Mouse (Mus musculus) brown adipose tissue, adult 24 weeks (tissue): Measurements from ENCODE around the gene Dnal1. TPM values are rescaled to one million over a fixed set of nuclear protein-coding genes. Genes with fewer than 3 reads are reported as not detected.
A peak's percentile ranks its signal among the peaks of the same experiment; 100 is the strongest.
"Not testable (repeated sequence)": the region's sequence is repeated elsewhere in the genome, so short reads cannot be mapped to it uniquely, and the experiment has no call there.

ENCODE experiments used
- H3K27ac ChIP-seq: fragments of 200-500 bp; replicated peaks from 2 replicates; pipeline ENCODE4 v1.5.1; 2012; ENCODE audit warnings: low read depth, mild to moderate bottlenecking, low read length
- H3K4me1 ChIP-seq: fragments of 200-500 bp; 2 replicates; pipeline ENCODE4 v1.6.1; 2012; ENCODE audit warnings: low read length, mixed read lengths; ENCODE audit not compliant: control insufficient read depth, insufficient read depth, insufficient read length
- H3K4me3 ChIP-seq: fragments of 200-500 bp; 2 replicates; pipeline ENCODE4 v1.5.1; 2012; ENCODE audit warnings: low read depth, mild to moderate bottlenecking, low read length, moderate library complexity; ENCODE audit not compliant: insufficient read depth
- polyA plus RNA-seq: library from polyadenylated mRNA; stranded (reverse); fragments of >200 nt; gene quantifications from 2 replicates; pipeline ENCODE4 v1.2.4, GENCODE M21; 2012; ENCODE audit not compliant: missing spikeins, insufficient read depth, insufficient read length

The Dnal1 gene
- polyA plus RNA-seq = 2.5 and 3.5 TPM in 2 replicates

- Histone ChIP-seq H3K27ac (no peak within 1 kb of the TSS), H3K4me3 (peak within 1 kb of the TSS; percentile 68), H3K4me1 (peaks cover 4% of the 10 kb centered on the region; the same call in 1 of the 2 replicates)
Observed at GRCm38 (mm10) chr12:84114153-84114994, at the start of gene Dnal1. Gene Dnal1, plus strand, starts transcription at chr12:84114366.

- H3K4me1 ChIP-seq = peaks cover 2% of the 10 kb centered on the region; the same call in 1 of the 2 replicates
- no peak overlapping the region for H3K4me3 ChIP-seq
- no peak overlapping the region for H3K27ac ChIP-seq
Observed at GRCm38 (mm10) chr12:84064621-84065020, 49.5 kb upstream of the Dnal1 start.

DNA sequence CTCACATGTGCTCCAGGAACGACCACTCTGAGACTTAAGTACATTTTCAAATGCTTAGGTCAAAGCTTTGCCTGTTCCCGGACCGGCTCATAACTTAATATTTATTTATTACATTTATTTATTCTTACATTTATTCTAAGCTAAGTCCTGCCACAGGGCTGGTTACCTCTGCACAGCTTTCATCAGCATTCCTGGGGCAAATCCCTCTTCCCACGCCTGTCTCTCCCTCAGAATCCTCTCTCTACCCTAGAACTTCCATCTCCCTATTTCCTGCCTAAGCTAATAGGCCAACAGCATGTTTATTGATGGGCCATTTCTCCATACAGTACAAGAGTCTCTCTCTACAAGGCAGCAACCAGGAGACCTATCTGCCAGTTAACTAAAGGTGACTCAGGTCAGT is 46.4 kb upstream of the Dnal1 start:
- Histone ChIP-seq H3K4me1 (peaks cover 2% of the 10 kb centered on the region; the same call in 1 of the 2 replicates), H3K27ac (no peak overlapping the region), H3K4me3 (no peak overlapping the region)

GRCm38 (mm10) chr12:84068296-84068695 is 45.9 kb upstream of the Dnal1 start:
- Histone ChIP-seq H3K27ac (no peak overlapping the region), H3K4me1 (peaks cover 2% of the 10 kb centered on the region; the same call in 1 of the 2 replicates), H3K4me3 (no peak overlapping the region)

GRCm38 (mm10) chr12:84068986-84069385 is 45.2 kb upstream of the Dnal1 start, which contains the start of gene Acot5:
Gene Acot5, plus strand, starts transcription at chr12:84069325.
- Histone ChIP-seq H3K4me1 (peaks cover 2% of the 10 kb centered on the region; the same call in 1 of the 2 replicates), H3K27ac (no peak within 1 kb of the TSS), H3K4me3 (peak within 1 kb of the TSS; percentile 40)

DNA sequence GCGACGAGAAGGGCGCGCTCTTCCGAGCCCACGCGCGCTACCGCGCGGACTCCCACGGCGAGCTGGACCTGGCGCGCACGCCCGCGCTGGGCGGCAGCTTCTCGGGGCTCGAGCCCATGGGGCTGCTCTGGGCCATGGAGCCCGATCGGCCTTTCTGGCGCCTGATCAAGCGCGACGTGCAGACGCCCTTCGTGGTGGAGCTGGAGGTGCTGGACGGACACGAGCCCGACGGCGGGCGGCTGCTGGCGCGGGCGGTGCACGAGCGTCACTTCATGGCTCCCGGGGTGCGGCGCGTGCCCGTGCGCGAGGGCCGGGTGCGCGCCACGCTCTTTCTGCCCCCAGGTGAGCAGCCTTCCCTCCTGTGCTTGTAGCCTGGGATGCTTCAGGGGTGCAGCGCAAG is 44.6 kb upstream of the Dnal1 start:
- H3K4me3 ChIP-seq = peak overlapping the region; percentile 40
- H3K4me1 ChIP-seq, H3K27ac ChIP-seq: not testable (repeated sequence)

DNA sequence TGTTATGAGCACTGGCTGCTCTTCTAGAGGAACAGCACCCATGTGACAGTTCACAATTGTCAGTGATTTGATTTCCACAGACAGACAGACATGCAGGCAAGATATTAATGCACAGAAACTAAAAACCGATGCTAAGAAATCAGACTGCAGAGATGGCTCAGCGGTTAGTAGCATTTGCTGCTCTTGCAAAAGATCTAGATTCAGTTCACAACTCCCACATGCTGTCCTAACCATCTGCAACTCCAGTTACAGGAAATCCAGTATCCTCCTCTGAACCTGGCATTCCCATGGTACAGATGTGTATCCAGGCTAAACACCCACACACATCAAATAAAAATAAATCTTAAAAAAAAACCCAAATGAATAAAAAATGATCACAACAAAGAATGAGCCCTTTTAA is 42.5 kb upstream of the Dnal1 start:
- H3K4me3 ChIP-seq = no peak overlapping the region
- peaks cover 2% of the 10 kb centered on the region; the same call in 1 of the 2 replicates for H3K4me1 ChIP-seq
- H3K27ac ChIP-seq = no peak overlapping the region

GRCm38 (mm10) chr12:84077371-84077990 is 36.7 kb upstream of the Dnal1 start:
- H3K4me3 ChIP-seq = no peak overlapping the region
- H3K27ac ChIP-seq = no peak overlapping the region
- H3K4me1 ChIP-seq = no peaks in the 10 kb centered on the region

DNA sequence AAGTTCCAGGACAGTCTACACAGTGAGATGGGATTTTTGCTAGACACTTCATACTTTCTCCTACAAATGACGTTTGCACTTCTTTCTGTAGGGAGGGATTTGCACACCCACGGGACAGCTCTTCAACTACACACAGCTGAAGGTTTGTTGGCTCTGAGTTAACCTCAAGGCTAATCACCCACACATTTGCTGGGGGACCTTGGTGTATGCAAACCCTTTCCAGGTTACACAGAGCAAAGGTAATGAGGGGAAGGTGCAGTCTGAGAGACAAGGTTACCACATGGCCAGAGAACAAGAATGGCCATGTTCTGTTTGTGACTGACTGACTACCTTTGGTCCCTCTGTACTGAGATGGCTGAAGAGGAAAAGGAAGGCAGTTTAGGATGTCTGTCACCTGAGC is 30.3 kb upstream of the Dnal1 start:
- H3K4me1 ChIP-seq = no peaks in the 10 kb centered on the region
- no peak overlapping the region for H3K4me3 ChIP-seq
- H3K27ac ChIP-seq = no peak overlapping the region

- Histone ChIP-seq H3K4me3 (no peak overlapping the region), H3K4me1 (no peaks in the 10 kb centered on the region), H3K27ac (no peak overlapping the region)
Observed at GRCm38 (mm10) chr12:84084581-84084980, 29.6 kb upstream of the Dnal1 start.

DNA sequence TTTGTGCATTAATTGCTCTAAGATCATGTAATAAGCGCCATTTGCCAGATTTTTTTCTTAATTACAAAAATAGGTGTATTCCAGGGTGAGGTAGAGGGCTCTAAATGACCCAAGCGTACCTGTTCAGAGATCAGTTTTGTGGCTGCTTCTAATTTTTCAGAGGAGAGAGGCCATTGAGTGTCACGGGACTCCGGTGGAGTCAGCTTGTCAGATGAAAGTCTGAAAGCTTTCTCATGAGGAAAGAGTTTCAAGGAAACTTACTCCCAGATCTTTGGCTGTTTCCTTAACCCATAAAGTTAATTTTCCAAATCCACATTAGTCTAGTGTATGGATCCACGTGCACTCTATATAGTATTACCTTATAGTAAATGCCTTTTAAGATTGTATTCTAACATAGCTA is 19.5 kb upstream of the Dnal1 start:
- not testable (repeated sequence) for H3K4me3 ChIP-seq, H3K27ac ChIP-seq, H3K4me1 ChIP-seq

DNA sequence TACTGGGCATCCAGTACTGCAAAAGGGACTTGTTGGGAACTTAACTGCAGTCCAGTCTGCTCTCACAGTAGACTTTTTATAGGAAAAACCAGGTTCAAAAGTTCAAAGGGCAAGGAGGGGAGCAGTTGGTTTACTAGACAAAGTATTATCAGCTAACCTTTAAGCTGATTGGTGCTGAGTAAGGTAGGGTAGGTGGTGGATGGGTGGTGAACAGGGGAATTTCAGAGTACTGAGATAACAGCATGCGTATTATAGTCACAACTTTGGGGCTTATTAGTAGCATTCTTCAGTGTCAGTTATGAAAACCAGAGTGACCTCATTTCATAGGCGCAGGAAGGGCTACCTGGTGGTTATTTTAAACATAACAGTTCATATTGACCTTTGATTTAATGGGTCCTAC is 14.6 kb upstream of the Dnal1 start:
- no peaks in the 10 kb centered on the region for H3K4me1 ChIP-seq
- H3K27ac ChIP-seq = no peak overlapping the region
- H3K4me3 ChIP-seq = no peak overlapping the region

DNA sequence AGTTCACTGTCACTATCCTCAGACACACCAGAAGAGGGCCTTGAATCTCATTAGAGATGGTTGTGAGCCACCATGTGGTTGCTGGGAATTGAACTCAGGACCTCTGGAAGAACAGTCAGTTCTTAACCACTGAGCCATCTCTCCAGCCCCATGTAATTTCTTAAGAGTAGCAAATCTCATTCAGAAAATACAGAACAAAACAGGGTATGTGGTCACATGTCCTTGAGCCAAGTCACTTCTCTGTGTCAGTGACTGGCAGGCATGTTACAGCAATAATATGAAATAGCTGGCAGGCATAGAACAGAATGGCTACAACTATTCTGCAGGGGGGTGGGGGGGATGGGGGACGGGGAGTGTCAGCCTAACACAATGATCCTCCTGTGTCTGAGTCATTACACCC is 14.1 kb upstream of the Dnal1 start:
- no peak overlapping the region for H3K27ac ChIP-seq
- H3K4me1 ChIP-seq = no peaks in the 10 kb centered on the region
- H3K4me3 ChIP-seq = no peak overlapping the region

GRCm38 (mm10) chr12:84100604-84101492 is 13.3 kb upstream of the Dnal1 start, which contains the start of gene Acot6:
Gene Acot6, plus strand, starts transcription at chr12:84100654.
- not testable (repeated sequence) for H3K4me1 ChIP-seq, H3K27ac ChIP-seq
- peak within 1 kb of the TSS; percentile 89 for H3K4me3 ChIP-seq

DNA sequence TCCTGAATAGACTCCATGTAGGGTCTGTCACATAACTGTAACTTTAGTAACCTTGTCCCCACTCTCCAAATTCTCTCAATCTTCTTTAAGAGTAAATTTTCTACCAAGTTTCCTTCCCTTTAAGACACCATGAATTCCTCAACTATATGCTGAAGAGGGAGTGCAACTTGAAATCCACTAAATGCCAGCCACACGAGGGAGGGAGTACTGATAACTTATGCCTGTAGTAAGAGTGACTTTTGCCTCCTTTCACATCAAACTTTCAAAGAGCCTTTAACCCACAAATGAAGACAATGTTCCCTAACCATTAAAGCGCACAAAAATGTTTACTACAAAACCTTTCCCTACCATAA is 12.7 kb upstream of the Dnal1 start:
- Histone ChIP-seq H3K4me3 (peak overlapping the region; percentile 89), H3K4me1 (no peaks in the 10 kb centered on the region), H3K27ac (no peak overlapping the region)
